Mouse (Mus musculus) fat pad, adult 2 months (tissue): ENCODE results near the gene Cox8a.

Source experiments
- DNase-seq: peaks from one replicate; pipeline ENCODE4 v3.0.0-alpha.2; 2011; ENCODE audit warnings: low read depth, low spot score; ENCODE audit errors: extremely low read depth

Gene Cox8a

DNA sequence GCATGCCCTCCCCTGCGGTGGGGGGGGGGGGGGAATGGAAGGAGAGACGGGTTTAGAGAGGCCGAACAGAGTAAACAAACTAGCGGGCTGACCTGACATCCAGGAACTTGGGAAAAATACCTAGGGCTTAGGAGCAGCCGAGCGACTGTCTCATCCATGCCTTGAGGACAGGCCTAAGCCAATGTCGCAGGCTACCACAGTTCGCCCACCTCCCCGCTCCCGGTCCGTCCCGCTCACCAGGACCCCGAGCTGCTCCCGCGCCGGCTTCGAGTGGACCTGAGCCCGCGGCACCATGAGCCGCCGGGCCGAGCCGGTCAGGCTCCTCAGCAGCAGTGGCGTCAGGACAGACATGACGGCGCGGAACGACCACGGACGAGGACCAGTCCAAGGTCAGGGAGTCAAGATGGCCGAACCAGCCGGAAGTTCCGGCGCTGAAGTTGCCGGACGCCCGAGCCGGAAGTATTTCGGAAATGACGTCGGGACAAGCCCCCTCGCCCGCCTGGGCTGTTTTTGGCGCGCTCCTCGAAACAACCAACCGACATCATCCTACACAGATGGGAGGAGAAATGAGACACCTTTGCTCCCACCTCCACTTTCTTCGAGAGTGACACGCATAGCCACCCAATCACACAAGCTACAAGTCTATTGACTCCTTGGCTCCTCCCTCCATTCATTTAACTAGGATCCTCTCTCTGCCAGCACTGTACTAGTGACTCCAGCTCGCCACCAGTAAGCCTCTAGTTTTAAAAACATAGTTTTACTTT is at the start of gene Cox8a:
Gene Cox8a (minus strand): TSS at position 455 of the 764 bp plus-strand sequence.
- peak; percentile 93 for DNase-seq

DNA sequence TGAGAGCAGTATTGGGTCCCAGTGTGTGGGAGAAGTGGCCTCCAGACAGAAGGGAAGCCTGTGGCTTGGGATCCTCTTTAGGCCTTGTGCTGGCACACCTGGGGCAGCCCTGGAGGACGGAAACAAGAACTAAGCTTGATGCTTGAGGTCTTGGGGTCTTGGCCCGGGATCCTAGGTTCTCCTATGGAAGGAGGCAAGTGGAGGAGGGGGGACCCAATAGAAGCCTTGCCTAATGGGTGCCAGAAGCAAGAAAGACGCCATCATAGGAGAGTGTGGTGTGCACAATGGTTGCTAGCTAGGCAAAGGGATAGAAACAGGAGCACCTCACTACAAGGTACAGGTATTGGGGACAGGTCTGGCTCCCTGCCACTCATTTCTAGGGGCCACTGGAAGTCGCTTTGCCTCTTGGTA is 49.0 kb upstream of the Cox8a start:
- DNase-seq, result no peak

GRCm38 (mm10) chr19:7265478-7266191 is 48.2 kb upstream of the Cox8a start:
- DNase-seq, result no peak

GRCm38 (mm10) chr19:7264766-7265331 is 47.4 kb upstream of the Cox8a start:
- DNase-seq, result no peak

- DNase-seq, result no peak
Observed at GRCm38 (mm10) chr19:7264088-7264765, 46.8 kb upstream of the Cox8a start.

- DNase-seq, result no peak
Observed at GRCm38 (mm10) chr19:7262592-7262991, 45.2 kb upstream of the Cox8a start.

- no peak for DNase-seq
Observed at GRCm38 (mm10) chr19:7261964-7262363, 44.5 kb upstream of the Cox8a start.

DNA sequence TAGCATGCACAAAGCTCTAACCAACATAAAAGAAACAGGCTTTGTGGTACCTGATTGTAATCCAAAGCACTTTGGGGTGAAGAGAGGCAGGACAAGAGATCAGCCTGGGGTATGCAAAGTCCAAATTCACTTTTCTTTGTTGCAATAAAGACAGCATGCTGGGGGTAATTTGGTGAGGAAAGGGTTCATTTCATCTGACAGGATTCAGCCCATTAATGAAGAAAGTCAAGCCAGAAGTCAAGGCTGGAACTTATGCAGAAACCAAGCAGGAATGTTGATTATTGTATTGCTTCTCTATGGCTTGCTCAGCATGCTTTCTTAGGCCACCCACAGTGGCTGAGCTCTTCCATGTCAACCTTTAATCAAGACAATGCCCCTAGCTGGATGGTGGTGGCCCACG is 44.1 kb upstream of the Cox8a start:
- no peak for DNase-seq

DNA sequence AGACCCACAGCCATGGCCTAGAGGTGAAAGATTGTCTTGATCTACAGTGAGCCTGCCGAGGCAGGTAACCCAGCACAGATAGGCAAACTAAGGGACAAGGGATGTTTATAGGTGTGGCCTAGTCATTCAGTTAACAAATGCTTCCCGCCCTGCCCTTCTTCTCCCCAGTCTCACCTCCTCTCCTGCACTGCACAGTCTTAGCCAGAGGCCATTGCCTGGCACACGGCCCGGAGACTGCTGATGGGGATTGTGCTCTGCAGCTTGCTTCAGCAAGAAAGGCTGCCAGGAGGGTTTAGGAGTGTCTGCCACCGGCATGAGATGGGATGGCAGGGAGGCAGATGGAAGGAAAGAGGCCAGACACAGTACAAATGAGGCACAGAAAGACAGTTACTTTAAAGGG is 40.5 kb upstream of the Cox8a start:
- DNase-seq, result no peak

- no peak for DNase-seq
Observed at GRCm38 (mm10) chr19:7246021-7246420, 28.6 kb upstream of the Cox8a start.

DNA sequence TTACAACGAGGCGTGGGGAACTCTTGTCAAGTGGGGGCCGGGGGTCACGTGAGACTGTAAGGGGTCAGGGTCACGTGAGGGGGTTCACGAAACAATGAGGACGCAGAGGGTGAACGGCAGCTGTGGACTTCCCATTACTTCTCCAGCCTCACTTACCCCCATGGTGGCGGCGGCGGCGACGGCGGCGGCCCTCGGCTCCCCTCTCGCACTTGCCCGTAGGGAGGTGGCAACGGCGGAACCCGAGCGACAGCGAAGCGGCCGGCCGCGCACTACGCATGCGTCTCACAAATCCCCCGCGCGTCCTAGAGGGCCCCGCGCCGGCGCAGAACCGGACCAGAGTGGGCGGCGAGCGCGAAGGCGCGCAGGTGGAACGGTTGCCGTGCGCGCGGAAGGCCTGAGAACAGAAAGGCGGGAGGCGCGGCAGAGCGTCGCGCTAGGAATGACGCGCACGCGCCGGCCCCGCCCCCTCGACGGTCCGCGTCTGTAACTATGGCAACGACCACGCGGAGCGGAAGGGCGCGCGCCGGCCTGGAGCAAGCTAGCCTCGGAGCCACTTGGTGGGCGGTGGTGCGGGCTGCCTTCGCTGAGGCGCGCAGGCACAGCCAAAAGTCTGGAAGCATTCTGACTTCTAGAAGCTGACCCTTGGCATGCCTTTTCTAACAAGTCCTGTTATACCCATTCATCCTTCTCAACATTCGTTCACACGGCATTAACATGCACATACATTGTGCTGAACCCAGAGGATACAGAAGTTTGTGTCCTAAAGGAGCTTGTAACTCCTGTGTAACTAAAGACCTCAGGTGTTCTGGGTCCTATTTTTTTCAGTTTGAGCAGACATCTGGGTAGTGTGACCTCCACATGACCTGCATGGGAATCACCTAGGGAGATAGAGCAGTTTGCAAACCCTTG is 23.6 kb upstream of the Cox8a start, which contains the start of gene Naa40:
Gene Naa40 (minus strand): TSS at position 402 of the 909 bp plus-strand sequence.
- DNase-seq, result no peak

- DNase-seq, result no peak
Observed at GRCm38 (mm10) chr19:7240291-7240690, 22.9 kb upstream of the Cox8a start.

DNA sequence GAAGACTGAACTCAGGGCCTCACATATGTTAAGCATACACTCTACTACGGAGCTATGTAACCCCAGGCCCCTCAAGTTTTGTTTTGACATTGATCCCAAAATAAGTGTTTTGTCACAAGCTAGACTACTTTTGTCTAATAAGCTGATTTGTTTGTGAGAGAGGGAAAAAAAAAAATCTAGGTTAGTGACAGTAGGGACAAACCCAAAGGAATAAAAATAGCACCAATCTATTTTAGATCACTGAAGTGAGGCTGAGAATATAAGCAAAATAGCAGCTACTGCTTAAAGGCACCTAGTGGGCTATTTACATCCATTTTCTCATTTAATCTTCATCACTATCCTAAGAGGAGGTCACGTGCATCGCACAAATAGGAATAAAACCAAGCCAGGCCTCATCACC is 22.2 kb upstream of the Cox8a start:
- no peak for DNase-seq

- no peak for DNase-seq
Observed at GRCm38 (mm10) chr19:7236742-7237141, 19.3 kb upstream of the Cox8a start.

GRCm38 (mm10) chr19:7236011-7236410 is 18.6 kb upstream of the Cox8a start:
- DNase-seq, result no peak

DNA sequence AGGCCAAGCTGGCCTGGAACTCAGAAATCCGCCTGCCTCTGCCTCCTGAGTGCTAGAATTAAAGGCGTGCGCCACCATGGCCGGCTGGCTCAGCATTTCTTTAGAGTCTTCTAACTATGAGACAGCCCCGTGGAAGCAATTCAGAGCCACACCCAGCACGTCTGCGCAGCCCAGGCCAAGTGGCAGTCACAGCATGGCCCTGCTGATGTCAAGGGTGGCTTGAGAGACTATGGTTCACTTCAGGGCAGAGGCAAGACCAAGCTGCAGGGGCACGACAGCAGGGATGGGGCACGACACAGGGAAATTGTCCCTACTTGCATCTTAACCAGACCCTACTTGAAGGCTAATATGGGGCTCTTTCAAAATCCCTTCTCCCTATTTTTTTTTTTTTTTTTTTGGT is 18.0 kb upstream of the Cox8a start:
- DNase-seq, result no peak

DNA sequence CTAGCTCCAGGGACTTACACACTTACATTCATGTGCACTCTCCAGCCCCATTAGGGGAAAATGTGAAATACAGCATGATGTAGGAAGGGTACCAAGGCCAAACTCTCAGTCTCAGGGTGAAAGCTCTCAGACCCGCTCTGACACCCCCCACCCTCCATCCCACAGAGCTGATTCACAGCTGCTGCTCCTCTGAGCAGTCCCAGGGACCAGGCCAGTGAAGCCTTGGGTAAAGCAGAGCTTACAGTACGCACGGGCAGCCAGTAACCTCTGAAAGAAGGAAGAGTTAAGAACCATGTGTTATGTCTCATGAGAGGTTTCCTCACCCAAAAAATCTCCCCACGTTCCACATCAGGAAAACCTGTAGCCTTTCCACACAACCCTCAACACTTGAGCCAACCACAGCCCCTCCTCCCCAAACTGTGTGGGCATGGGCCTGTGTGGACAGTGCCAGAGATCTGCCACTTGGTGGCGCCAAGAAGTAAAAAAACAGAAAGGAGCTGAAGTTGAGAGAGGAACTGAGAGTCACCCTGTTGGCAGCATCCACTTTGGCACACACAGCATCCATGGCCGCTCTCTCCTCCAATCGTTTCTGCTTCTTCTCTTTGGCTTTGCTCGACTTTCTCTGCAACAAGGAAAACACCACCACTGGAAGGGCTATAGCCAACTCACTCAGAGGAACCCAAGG is 17.3 kb upstream of the Cox8a start:
- DNase-seq, result no peak

DNA sequence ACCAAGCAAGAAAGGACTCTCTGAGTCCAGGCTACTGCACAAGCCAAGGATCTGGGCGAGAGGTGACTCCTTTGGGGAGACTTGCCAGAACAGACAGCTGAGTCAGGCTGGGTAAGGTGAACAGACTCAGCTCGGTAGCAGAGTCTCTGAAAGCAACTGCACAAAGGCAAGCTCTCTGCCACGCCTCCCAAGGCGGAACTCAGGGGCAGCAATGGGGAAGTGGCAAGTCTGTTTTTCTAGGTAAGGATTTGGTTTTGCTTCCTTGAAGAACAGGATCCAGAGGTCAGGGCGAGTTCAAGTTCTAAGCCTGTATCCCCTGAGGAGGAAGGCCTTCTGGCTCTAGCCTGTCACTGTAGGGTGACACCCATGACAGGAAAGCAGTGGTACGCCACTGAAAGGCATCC is 9.1 kb upstream of the Cox8a start:
- DNase-seq, result no peak

GRCm38 (mm10) chr19:7225096-7225690 is 7.8 kb upstream of the Cox8a start:
- no peak for DNase-seq
